Mouse (Mus musculus) retina, postnatal 1 day (tissue): ENCODE data around the gene Glrb.

ENCODE experiments used
- DNase-seq: peaks from one replicate; pipeline ENCODE4 v3.0.0-alpha.2; 2012

The Glrb gene

DNA sequence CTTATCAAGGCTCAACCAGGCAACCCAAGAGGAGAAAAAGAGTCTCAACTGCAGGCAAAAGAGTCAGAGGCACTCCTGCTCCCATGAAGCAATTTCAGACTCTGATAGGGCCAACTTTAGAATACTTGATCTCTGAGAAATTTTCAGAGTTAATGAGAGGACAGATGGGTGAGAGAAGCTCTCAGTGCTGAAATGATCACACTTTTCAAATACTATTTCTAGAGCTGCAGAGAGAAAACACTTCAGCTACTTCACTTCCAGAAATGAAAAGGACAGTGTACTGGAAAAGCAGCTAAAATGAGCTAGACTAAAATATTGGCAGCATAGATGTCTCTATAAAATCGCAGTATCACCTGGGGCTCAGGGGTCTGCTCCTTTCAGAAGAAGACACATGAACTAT, 94.8 kb downstream of the Glrb start:
- no peak for DNase-seq

DNA sequence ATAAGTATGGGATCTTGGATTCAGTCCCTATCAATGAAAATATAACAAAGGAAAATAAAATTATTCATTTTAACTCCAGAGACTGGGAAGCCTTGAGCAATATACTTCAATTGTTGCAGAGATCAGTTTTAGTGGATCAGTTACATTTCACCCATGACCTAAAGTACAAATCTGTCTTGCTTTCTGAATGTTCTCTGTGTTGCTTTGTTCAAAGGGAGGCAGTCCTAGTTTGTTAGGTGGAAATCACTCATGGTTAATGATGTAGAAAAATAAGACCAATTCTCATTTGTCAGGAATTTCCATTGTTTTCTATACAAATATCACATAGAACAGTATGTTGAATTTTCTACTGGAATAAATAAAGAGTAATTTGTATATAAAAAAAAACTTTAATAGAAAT, 99.7 kb downstream of the Glrb start:
- DNase-seq = no peak

GRCm38 (mm10) chr3:80812237-80812636, 101.2 kb downstream of the Glrb start:
- no peak for DNase-seq

DNA sequence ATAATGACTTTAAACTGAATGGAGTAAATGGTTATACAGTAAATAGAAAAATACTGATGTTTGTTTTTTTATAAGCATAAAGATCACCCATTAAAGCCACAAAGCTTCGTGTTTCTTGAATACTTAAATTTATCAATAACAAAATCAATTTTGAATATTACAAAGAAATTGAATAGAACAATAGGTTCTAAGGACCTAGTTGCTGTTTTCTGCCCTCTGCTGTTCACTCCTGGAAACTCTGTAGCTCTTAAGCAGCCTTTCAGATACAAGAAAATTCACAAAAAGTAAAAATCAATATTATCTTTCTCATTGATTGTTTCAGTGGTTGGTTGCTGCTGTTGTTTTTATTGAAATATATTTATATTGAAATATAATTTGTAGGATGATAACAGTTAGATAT, 108.1 kb downstream of the Glrb start:
- DNase-seq = peak; percentile 34

DNA sequence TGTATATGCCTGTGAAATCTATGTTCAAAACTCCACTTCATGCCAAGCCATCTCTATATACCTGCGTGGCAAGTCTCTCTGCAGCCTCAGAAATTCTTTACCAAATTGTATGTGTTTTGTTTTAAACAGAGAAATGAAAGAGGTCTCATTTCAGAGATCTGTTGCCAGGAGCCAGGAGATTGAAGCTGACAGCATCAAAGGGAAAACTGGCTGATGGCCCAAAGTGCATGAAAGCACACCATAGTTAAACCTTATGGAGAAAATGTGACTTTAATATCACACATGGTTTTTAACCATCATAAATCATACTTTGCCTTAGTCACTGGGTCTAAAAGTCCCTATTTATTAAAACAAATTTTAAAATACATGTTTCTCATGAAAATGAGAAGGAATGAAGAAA, 109.6 kb downstream of the Glrb start:
- DNase-seq = no peak

DNA sequence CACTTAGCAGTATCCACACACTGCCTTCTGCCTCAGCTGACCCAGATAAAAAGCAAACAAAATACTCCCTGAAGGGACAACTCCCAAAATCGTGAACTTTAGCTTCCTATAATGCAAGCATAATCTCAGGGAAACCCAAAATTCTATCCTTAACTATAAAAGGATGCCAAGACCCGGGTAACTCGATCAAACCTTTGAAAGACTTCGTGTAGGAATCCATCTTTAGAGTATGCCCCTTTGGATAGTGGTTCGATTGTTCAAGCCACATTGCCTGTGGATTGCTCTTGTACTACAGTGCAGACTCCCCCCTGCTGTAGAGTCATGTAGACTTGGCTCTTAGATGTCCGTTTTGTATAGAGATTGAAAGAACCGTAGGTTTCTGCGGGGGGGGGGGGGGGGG, 110.2 kb downstream of the Glrb start:
- no peak for DNase-seq

- peak; percentile 90 for DNase-seq
These were observed 110.8 kb downstream of the Glrb start, which contains the start of gene Gria2 for GRCm38 (mm10) chr3:80802596-80803081. TSS of gene Gria2 (minus strand) at chr3:80802835.

GRCm38 (mm10) chr3:80801827-80802310, 111.6 kb downstream of the Glrb start:
- no peak for DNase-seq

GRCm38 (mm10) chr3:80800995-80801826, 112.2 kb downstream of the Glrb start:
- peak; percentile 79 for DNase-seq

DNA sequence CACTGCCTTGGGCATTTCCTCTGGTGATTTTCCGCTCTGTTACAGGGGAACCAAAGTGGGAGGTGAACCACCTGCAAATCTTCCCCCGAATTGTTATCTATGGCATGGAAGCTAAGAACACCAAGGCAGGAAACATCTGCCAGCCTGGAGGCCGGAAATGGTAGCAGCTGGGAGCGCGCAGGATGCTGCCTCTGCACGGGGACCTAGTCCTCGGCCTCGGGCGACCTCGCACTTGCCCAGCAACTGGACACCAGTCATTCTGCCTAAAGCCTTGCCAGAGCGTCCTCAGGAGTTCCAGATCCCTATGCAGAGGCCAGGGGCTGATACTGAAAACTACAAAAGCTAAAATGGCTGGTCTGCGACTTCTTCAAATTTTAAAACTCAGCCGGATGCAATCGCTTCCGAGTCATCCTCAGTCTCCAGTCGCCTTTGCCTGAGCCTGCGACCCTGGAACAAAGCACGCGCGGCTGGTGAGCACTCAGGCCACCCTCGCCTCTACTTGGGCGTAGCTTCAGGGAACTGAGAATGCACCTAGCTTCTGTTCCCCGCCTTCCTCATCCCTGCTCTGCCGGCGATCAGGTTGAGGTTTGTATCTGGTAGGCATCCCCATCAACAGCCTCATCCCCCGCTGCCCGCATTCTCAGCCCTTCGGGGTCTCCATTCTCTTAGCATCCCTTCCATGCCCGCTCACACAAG, 113.0 kb downstream of the Glrb start:
- peak; percentile 65 for DNase-seq

GRCm38 (mm10) chr3:80797935-80798334, 115.5 kb downstream of the Glrb start:
- DNase-seq = no peak

DNA sequence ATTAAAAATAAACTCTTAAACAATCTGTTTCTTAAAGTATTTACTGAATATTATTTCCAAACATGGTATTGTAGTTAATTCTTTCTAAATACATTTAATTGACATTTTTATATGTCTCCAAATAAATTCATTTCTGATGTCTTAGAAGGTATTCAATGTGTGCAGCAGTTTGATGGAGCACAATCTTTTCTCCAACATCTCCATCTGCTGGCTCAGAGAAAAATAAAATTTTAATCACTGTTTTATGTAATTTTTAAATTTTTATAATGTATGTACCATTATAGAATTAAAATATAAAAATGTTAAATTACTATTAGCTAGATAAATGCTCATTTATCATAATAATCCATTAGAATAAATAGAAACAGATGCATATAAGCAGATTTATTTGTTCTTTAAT, 116.7 kb downstream of the Glrb start:
- DNase-seq = no peak

- no peak for DNase-seq
These were observed 118.2 kb downstream of the Glrb start for GRCm38 (mm10) chr3:80795284-80795683.
